Mouse (Mus musculus): ENCODE results near the gene Tma7.

Tma7 gene

GRCm38 (mm10) chr9:109102541-109102940, 20.2 kb upstream of the Tma7 start:
- DNase-seq (ENCODE audit: low read depth, low spot score) = no peak

- DNase-seq (ENCODE audit: low read depth, low spot score) = no peak
Measured at GRCm38 (mm10) chr9:109101933-109102445, 19.6 kb upstream of the Tma7 start.

- DNase-seq (ENCODE audit: low read depth, low spot score) = no peak
Measured at GRCm38 (mm10) chr9:109100307-109100928, 18.0 kb upstream of the Tma7 start.

GRCm38 (mm10) chr9:109098969-109099368, 16.6 kb upstream of the Tma7 start:
- DNase-seq (ENCODE audit: low read depth, low spot score) = no peak

- DNase-seq (ENCODE audit: low read depth, low spot score) = no peak
Measured at GRCm38 (mm10) chr9:109098366-109098765, 16.0 kb upstream of the Tma7 start.

GRCm38 (mm10) chr9:109097831-109098230, 15.4 kb upstream of the Tma7 start:
- DNase-seq (ENCODE audit: low read depth, low spot score) = no peak

GRCm38 (mm10) chr9:109097291-109097690, 14.9 kb upstream of the Tma7 start:
- no peak for DNase-seq (ENCODE audit: low read depth, low spot score)

GRCm38 (mm10) chr9:109096856-109097255, 14.5 kb upstream of the Tma7 start:
- no peak for DNase-seq (ENCODE audit: low read depth, low spot score)

- DNase-seq (ENCODE audit: low read depth, low spot score) = no peak
Measured at GRCm38 (mm10) chr9:109096251-109096661, 13.9 kb upstream of the Tma7 start.

- DNase-seq (ENCODE audit: low read depth, low spot score) = no peak
Measured at GRCm38 (mm10) chr9:109095137-109095982, 13.0 kb upstream of the Tma7 start, which contains the start of gene Plxnb1. Gene Plxnb1, plus strand, starts transcription at chr9:109095389.

- no peak for DNase-seq (ENCODE audit: low read depth, low spot score)
Measured at GRCm38 (mm10) chr9:109094553-109095136, 12.3 kb upstream of the Tma7 start.

GRCm38 (mm10) chr9:109093786-109094552, 11.6 kb upstream of the Tma7 start:
- no peak for DNase-seq (ENCODE audit: low read depth, low spot score)

- no peak for DNase-seq (ENCODE audit: low read depth, low spot score)
Measured at GRCm38 (mm10) chr9:109092799-109093198, 10.4 kb upstream of the Tma7 start.

- DNase-seq (ENCODE audit: low read depth, low spot score) = no peak
Measured at GRCm38 (mm10) chr9:109091802-109092201, 9.4 kb upstream of the Tma7 start.

- DNase-seq (ENCODE audit: low read depth, low spot score) = no peak
Measured at GRCm38 (mm10) chr9:109090446-109090845, 8.1 kb upstream of the Tma7 start.

- DNase-seq (ENCODE audit: low read depth, low spot score) = no peak
Measured at GRCm38 (mm10) chr9:109087987-109088386, 5.6 kb upstream of the Tma7 start.

GRCm38 (mm10) chr9:109084922-109085321, 2.5 kb upstream of the Tma7 start:
- DNase-seq (ENCODE audit: low read depth, low spot score) = no peak

- no peak for DNase-seq (ENCODE audit: low read depth, low spot score)
Measured at GRCm38 (mm10) chr9:109081749-109082123, 651 bp downstream of the Tma7 start.

- DNase-seq (ENCODE audit: low read depth, low spot score) = no peak
Measured at GRCm38 (mm10) chr9:109080516-109080915, 1.9 kb downstream of the Tma7 start.

GRCm38 (mm10) chr9:109073661-109074573, 8.5 kb downstream of the Tma7 start, which contains the start of gene Atrip:
Gene Atrip, minus strand, starts transcription at chr9:109074124.
- DNase-seq (ENCODE audit: low read depth, low spot score) = peak; percentile 71
